Mouse (Mus musculus) CH12.LX (cell line): ENCODE measurements at regions not wholly inside any gene's neighbourhood (a gene's known extent, or its start where the extent isn't known, plus 50 kb on each side); places are given as distances from the start of the nearest gene placed in this dataset.

Experiments used
- DNase-seq: peaks from one replicate; pipeline ENCODE4 v3.0.0-alpha.2; 2013; ENCODE audit errors: extremely low read depth
- H3K27ac ChIP-seq: 2 replicates; pipeline ENCODE4 v1.5.1; 2012; ENCODE audit warnings: low read depth, mild to moderate bottlenecking, control low read depth, moderate library complexity; ENCODE audit not compliant: insufficient read depth
- H3K27me3 ChIP-seq: replicated peaks from 2 replicates; pipeline ENCODE3; 2012; ENCODE audit warnings: inconsistent platforms
- H3K36me3 ChIP-seq, 2 experiments: replicated peaks in 1 of 2; 2 replicates each; pipeline versions ENCODE3 to v1.6.1; 2012; ENCODE audit warnings: inconsistent platforms in 1 of 2, low read length in 1 of 2, mild to moderate bottlenecking in 1 of 2, mixed read lengths in 1 of 2, moderate library complexity in 1 of 2; ENCODE audit not compliant: control insufficient read depth in 1 of 2, insufficient read depth in 1 of 2
- H3K4me1 ChIP-seq, 2 experiments: 2 replicates each; pipeline ENCODE4 v1.6.1; 2012; ENCODE audit warnings: inconsistent platforms in 1 of 2, moderate library complexity in 1 of 2; ENCODE audit not compliant: insufficient read depth in 2 of 2, control insufficient read depth in 1 of 2
- H3K4me2 ChIP-seq: 2 replicates; pipeline ENCODE4 v1.6.1; 2012; ENCODE audit warnings: low read depth, mild to moderate bottlenecking, control low read depth; ENCODE audit not compliant: poor library complexity, insufficient read depth, severe bottlenecking
- H3K4me3 ChIP-seq, 3 experiments: fragments of 150-350 bp in 1 of 3; sonication (generic) in 1 of 3; replicated peaks in 1 of 3; 2 replicates each; pipeline versions ENCODE3 to v1.5.1; 2011 to 2012; ENCODE audit warnings: low read depth in 2 of 3, low read length in 2 of 3, mild to moderate bottlenecking in 2 of 3, moderate library complexity in 2 of 3, control low read depth in 1 of 3, improper control_type of control experiment in 1 of 3, inconsistent platforms in 1 of 3, mixed read lengths in 1 of 3; ENCODE audit not compliant: poor library complexity in 1 of 3
- H3K79me2 ChIP-seq: replicated peaks from 2 replicates; pipeline ENCODE4 v1.6.1; 2012; ENCODE audit warnings: mild to moderate bottlenecking, moderate library complexity; ENCODE audit not compliant: control insufficient read depth, poor library complexity, insufficient read depth, severe bottlenecking; ENCODE audit errors: extremely low read depth
- H3K9ac ChIP-seq: 2 replicates; pipeline ENCODE4 v1.6.1; 2012; ENCODE audit warnings: low read depth, mild to moderate bottlenecking, control low read depth, moderate library complexity; ENCODE audit not compliant: insufficient read depth
- H3K9me3 ChIP-seq: replicated peaks from 2 replicates; pipeline ENCODE3; 2012; ENCODE audit warnings: low read length, inconsistent platforms, mixed read lengths
- BHLHE40 ChIP-seq: IDR thresholded peaks from 2 replicates; pipeline ENCODE4 v1.6.1; 2011; ENCODE audit warnings: mild to moderate bottlenecking, low read depth, low read length, improper control_type of control experiment
- CHD1 ChIP-seq: IDR thresholded peaks from 2 replicates; pipeline ENCODE4 v1.6.1; 2012; ENCODE audit warnings: low read depth, low read length, improper control_type of control experiment, inconsistent platforms
- CTCF ChIP-seq, 2 experiments: IDR thresholded peaks in 1 of 2; conservative IDR thresholded peaks in 1 of 2; 2 replicates each; pipeline ENCODE4 v1.5.1; 2011 to 2012; ENCODE audit warnings: low read depth in 2 of 2, low read length in 2 of 2, improper control_type of control experiment in 1 of 2, inconsistent platforms in 1 of 2, mild to moderate bottlenecking in 1 of 2, moderate library complexity in 1 of 2
- E2F4 ChIP-seq: IDR thresholded peaks from 2 replicates; pipeline ENCODE4 v1.6.1; 2011; ENCODE audit warnings: low read depth, low read length, improper control_type of control experiment; ENCODE audit not compliant: insufficient replicate concordance
- ELF1 ChIP-seq: IDR thresholded peaks from 2 replicates; pipeline ENCODE4 v1.6.1; 2014; ENCODE audit warnings: low read depth, mild to moderate bottlenecking, inconsistent platforms, low read length, improper control_type of control experiment
- EP300 ChIP-seq: IDR thresholded peaks from 2 replicates; pipeline ENCODE4 v1.6.1; 2011; ENCODE audit warnings: low read length, improper control_type of control experiment
- ETS1 ChIP-seq: conservative IDR thresholded peaks from 2 replicates; pipeline ENCODE4 v1.6.1; 2012; ENCODE audit warnings: low read depth, mild to moderate bottlenecking, inconsistent platforms, low read length, improper control_type of control experiment, moderate library complexity
- GABPA ChIP-seq: IDR thresholded peaks from 2 replicates; pipeline ENCODE4 v1.6.1; 2012; ENCODE audit warnings: low read depth, low read length, improper control_type of control experiment, inconsistent platforms; ENCODE audit not compliant: insufficient replicate concordance
- JUND ChIP-seq: conservative IDR thresholded peaks from 2 replicates; pipeline ENCODE4 v1.6.1; 2011; ENCODE audit warnings: low read depth, low read length, improper control_type of control experiment
- MAFK ChIP-seq: IDR thresholded peaks from 2 replicates; pipeline ENCODE4 v1.6.1; 2011; ENCODE audit warnings: low read length, improper control_type of control experiment; ENCODE audit not compliant: insufficient replicate concordance
- PAX5 ChIP-seq: IDR thresholded peaks from 2 replicates; pipeline ENCODE4 v1.6.1; 2012; ENCODE audit warnings: low read length, inconsistent platforms, mixed read lengths
- RAD21 ChIP-seq: IDR thresholded peaks from 2 replicates; pipeline ENCODE4 v1.6.1; 2011; ENCODE audit warnings: low read depth, mild to moderate bottlenecking, low read length, improper control_type of control experiment, moderate library complexity
- RCOR1 ChIP-seq: conservative IDR thresholded peaks from 2 replicates; pipeline ENCODE4 v1.6.1; 2012; ENCODE audit warnings: low read depth, mild to moderate bottlenecking, inconsistent platforms, low read length, improper control_type of control experiment
- SIN3A ChIP-seq: IDR thresholded peaks from 2 replicates; pipeline ENCODE4 v1.6.1; 2012; ENCODE audit warnings: low read length, improper control_type of control experiment, inconsistent platforms
- SMC3 ChIP-seq: IDR thresholded peaks from 2 replicates; pipeline ENCODE4 v1.6.1; 2011; ENCODE audit warnings: low read depth, low read length, improper control_type of control experiment
- TCF12 ChIP-seq: IDR thresholded peaks from 2 replicates; pipeline ENCODE4 v1.6.1; 2014; ENCODE audit warnings: low read depth, mild to moderate bottlenecking, inconsistent platforms, low read length, improper control_type of control experiment
- UBTF ChIP-seq: IDR thresholded peaks from 2 replicates; pipeline ENCODE4 v1.6.1; 2012; ENCODE audit warnings: low read depth, mild to moderate bottlenecking, inconsistent platforms, low read length, improper control_type of control experiment, moderate library complexity
- USF2 ChIP-seq: conservative IDR thresholded peaks from 2 replicates; pipeline ENCODE4 v1.6.1; 2011; ENCODE audit warnings: low read depth, low read length, improper control_type of control experiment
- ZNF384 ChIP-seq: IDR thresholded peaks from 2 replicates; pipeline ENCODE4 v1.6.1; 2012; ENCODE audit warnings: low read depth, low read length, improper control_type of control experiment, inconsistent platforms
- dilution Hi-C: fragments of 300-500 bp; cut with MboI; formaldehyde crosslinking; loops from 2 replicates; pipeline ENCODE4 v1.14.3; 2020; ENCODE audit warnings: low sequenced_read_pairs; ENCODE audit not compliant: extremely low pct_unique_long_range_greater_than_20kb, extremely low pct_ligation_motif_present
- in situ Hi-C: fragments of 300-500 bp; cut with MboI; formaldehyde crosslinking; loops from 3 replicates; pipeline ENCODE4 v1.14.3; 2019; ENCODE audit warnings: low sequenced_read_pairs, low pct_ligation_motif_present, low pct_unique_long_range_greater_than_20kb, mixed read lengths

GRCm38 (mm10) chr13:37248741-37249140, 96.3 kb upstream of the Ly86 start:
- H3K9me3 ChIP-seq = no peaks in the 10 kb centered on the region
- in situ Hi-C loops = no loop called here
- dilution Hi-C loops = no loop called here
- no peaks in the 10 kb centered on the region for H3K79me2 ChIP-seq
- H3K4me1 ChIP-seq = peaks cover 0 to 7% of the 10 kb centered on the region in 2 experiments; a peak in 1 of 4 replicates
- no peak for DNase-seq
- H3K4me3 ChIP-seq = no peak overlapping the region
- H3K9ac ChIP-seq = no peak overlapping the region
- H3K36me3 ChIP-seq = no peaks in the 10 kb centered on the region
- H3K27me3 ChIP-seq = no peaks in the 10 kb centered on the region
- H3K27ac ChIP-seq = no peak overlapping the region
- no peak for TF ChIP-seq ETS1
- TF ChIP-seq JUND = no peak
- no peak for TF ChIP-seq EP300
- no peak for TF ChIP-seq ELF1
- no peak for TF ChIP-seq SIN3A
- TF ChIP-seq RAD21 = peak; percentile 36
- TF ChIP-seq USF2 = no peak
- TF ChIP-seq PAX5 = no peak
- no peak for TF ChIP-seq TCF12
- TF ChIP-seq SMC3 = peak; percentile 66
- peak in 1 of 2 experiments; percentile 63; a peak in 2 of 4 replicates for TF ChIP-seq CTCF (conservative IDR thresholded peaks at IDR 0.05 in 1 of 2, IDR thresholded peaks at IDR 0.05 in 1 of 2; ENCODE audit: low read depth in 2 of 2, low read length in 2 of 2)
- no peak overlapping the region for H3K4me2 ChIP-seq

DNA sequence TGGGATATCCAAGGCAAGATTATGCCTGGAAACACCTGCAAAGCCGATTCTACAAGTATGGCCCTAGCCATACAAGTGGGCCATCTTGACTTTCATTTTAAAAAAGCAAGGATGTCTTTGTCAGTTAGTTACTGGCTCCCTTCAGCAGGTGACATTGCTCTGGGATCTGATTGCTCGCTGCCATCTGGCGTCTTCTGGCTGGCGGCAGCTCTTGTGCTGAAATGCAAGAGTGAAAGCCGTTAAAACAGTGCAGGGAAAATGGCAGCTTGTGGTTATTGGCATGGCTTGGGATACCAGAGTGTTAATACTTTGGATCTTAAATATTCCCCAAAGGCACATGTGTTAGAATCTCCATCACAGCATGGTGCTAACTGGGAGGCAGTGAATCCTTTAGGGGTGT, 105.0 kb upstream of the Ly86 start:
- in situ Hi-C loops = no loop called here

DNA sequence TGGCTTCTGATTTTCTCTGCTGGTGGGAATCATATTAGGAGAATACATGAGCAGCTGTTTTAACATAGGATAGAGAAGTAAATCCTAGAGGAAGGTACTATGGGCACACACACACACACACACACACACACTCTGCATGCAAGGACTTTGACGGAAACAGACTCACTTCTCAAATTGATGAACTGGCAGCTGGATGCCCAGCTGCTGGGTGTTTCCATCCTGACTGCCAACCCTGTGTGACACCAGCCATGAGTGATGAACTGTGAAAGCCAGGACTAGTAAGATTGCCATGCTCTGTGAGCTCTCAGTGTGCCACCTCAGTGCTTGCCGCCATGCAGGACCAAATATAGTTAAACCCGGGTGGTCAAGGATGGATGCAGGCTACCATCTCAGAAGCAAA, 107.7 kb upstream of the Ly86 start:
- Histone ChIP-seq H3K4me2 (no peak overlapping the region), H3K79me2 (no peaks in the 10 kb centered on the region), H3K27ac (no peak overlapping the region), H3K4me3 (no peak overlapping the region), H3K9ac (no peak overlapping the region), H3K4me1 (no peaks in the 10 kb centered on the region), H3K36me3 (no peaks in the 10 kb centered on the region), H3K9me3 (no peaks in the 10 kb centered on the region), H3K27me3 (no peaks in the 10 kb centered on the region)
- DNase-seq = no peak
- no peak for TF ChIP-seq CHD1
- no peak for TF ChIP-seq ELF1
- dilution Hi-C loops (no loop called here), in situ Hi-C loops (no loop called here)

More for the DNA sequence above, 105.0 kb upstream of the Ly86 start:
- dilution Hi-C loops = no loop called here
- 0 out of 4 replicates have a peak, but pooled peaks cover 0 to 2% of the 10 kb centered on the region in 2 experiments for H3K4me1 ChIP-seq
- no peak for DNase-seq
- no peak overlapping the region for H3K4me2 ChIP-seq
- H3K27me3 ChIP-seq = no peaks in the 10 kb centered on the region
- no peaks in the 10 kb centered on the region for H3K79me2 ChIP-seq
- no peak overlapping the region for H3K4me3 ChIP-seq
- H3K9me3 ChIP-seq = no peaks in the 10 kb centered on the region
- no peak for TF ChIP-seq CTCF (conservative IDR thresholded peaks at IDR 0.05 in 1 of 2, IDR thresholded peaks at IDR 0.05 in 1 of 2; ENCODE audit: low read depth in 2 of 2, low read length in 2 of 2)
- no peak for TF ChIP-seq UBTF
- TF ChIP-seq BHLHE40 = no peak
- no peak for TF ChIP-seq GABPA
- no peak for TF ChIP-seq E2F4
- no peak for TF ChIP-seq CHD1
- no peak for TF ChIP-seq ZNF384
- no peak for TF ChIP-seq RCOR1
- TF ChIP-seq MAFK = no peak
- H3K27ac ChIP-seq = no peak overlapping the region
- no peak overlapping the region for H3K9ac ChIP-seq
- H3K36me3 ChIP-seq = no peaks in the 10 kb centered on the region
